Mouse (Mus musculus) spleen, adult 18-20 months (tissue): ENCODE measurements around the gene Inpp4b.

ENCODE experiments used
- DNase-seq, 2 experiments: peaks; one replicate each; pipeline ENCODE4 v3.0.0; 2022; ENCODE audit warnings: mixed read lengths in 2 of 2

Gene Inpp4b

DNA sequence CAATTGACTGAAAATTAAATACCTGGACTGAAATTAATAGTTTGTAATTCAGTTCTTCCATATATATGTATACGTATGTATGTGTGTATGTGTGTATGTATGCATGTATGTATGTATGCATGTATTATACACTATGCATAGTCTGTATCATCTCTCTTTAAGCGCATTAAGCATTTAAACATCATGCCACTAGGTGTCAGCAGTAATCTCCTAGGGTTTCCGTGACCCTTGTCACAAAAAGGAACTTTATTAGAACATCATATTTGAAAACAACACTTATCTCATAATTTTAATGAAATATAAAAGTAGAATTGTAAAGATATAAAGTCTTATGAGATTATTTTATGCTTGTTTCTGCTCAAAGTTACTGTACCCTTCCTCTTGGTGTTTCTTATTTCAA is 136.3 kb downstream of the Inpp4b start:
- DNase-seq = no peak

DNA sequence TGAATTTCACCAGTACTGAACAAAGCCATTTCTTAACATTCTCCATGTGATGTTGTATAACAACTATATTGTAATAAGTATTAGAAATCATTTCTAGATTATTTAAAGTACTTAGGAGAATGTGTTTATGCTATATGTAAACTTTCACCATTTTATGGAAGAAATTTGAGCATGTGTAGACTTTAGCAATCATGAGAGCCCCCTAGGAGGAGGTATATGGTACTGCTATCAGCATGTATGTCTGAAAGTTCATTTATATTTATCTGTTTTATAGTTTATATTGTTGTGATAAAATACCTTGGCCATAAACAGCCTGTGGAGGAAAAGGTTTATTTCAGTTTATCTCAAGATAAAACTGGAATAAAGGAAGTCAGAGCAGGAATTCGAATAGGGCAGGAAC is 141.5 kb downstream of the Inpp4b start:
- DNase-seq = no peak

DNA sequence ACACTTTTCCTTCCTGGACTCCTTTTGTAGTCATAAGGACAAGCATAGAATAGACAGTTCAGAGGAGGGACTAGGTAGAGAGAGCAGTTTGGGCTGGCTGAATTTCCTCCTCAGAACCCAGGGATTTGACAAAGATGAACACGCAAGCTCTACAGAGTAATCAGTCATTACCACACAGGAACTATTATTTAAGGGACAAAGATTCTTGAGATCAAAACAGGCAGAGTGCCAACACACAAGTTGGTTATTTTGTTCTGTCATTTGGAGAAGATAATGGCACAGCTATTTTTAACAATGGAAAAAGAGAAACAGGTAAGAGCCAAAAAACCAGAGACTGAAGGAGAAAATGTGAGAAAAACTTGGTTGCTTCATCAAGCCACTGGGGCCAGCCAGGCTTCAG is 143.3 kb downstream of the Inpp4b start:
- no peak for DNase-seq

DNA sequence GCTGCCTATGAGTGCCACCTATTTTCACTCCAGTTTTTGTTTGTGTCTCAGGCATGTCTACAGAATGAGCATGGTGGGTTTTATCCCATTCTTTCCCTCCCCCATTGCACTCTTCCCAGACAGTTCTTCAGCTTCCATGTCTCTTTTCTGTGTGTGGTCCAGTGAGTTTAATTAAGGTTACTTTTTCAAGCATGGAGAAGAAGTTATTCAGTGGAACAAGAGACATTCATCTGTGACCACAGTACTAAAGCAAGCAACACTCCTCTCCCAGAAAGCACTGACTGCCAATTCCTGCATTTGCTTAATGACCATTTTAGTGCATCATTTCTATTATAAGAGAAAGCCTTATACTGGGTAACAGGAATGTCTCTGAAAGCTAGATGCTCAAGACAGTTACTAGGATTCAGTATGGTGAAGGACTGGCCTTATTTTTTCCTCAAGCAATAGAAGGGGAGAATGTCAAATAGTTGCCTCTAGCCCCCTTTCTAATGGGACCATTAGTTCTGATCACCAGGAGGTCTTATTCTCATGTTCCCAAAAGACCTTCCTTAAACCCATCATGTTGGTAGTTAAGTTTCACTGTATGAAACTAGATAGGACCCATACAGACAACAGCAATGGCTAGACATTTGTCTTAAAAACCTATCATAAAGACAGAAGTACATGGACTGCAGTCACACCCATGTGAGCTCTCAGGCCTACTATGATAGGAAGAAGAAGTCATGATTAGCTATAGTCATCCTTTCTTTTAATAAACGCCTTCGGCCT is 147.7 kb downstream of the Inpp4b start:
- no peak for DNase-seq

DNA sequence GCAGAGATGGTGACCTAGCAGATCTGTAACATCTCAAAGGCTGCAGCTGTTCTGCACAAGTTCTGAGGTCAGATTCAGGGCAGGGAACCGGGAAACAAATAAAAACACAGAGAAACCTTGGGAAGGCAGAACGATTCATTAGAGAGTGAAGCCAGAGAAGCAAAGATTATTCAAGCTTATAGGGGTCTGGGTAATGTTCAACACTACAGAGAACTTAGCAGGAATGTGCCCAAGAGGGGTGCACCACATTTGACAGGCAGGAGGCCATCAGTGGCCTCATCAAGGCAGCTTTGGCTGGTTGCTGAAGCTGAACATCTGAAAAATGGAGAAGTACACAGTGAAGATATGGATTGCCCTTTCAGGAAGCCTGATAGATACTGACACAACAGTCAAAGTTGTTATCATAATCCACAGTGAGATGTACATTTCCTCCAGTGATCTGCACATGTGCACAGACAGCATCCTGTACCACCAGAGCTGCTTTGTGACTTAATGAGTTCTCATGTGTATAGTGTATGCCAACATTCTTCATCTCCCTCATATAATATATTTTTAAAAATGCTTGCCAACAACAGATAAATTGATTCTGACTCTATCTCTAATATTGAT is 148.8 kb downstream of the Inpp4b start:
- no peak for DNase-seq

DNA sequence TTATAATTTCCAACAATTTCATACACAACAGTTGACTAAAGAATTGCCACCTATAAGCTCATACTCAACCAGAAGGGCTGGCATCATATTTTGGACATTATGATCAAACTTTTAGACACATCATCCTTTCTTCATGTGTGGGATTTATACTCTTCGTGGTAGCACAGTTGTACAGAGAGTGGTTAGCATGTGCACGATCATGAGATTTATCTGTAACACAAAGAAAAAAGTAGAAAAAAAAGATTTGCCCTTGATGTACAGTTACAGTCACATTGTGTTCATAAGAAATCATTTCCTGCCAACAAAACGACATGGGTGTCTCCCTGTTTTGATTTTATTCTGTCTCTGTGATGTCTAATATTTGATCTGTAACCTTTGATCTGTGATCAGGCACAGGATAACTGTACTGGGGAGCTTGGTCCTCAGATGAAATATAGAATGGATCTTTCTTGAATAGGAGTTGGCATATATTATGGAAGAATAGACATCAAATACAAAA is 149.4 kb downstream of the Inpp4b start:
- no peak for DNase-seq

DNA sequence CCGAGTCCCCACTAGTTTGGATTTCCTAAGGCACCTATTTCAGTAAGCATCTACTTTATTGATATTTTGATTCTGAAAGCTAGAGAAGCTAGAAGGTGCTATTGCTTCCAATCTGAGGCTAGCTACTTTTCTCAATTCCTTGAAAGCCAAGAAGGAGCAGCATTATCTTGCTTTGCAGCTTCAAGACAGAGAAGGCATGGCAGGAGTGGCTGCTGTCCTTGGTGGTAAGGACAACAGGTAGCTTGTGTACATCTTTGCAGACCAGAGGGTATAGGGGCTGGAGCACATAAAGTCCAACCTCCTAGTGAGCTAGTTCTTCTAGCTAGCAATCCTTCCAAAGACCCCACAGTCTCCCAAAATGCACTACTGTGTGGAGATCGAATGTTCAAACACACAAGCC is 152.5 kb downstream of the Inpp4b start:
- DNase-seq = no peak

- DNase-seq = no peak
These were observed 155.3 kb downstream of the Inpp4b start for GRCm38 (mm10) chr8:81497646-81498045.

DNA sequence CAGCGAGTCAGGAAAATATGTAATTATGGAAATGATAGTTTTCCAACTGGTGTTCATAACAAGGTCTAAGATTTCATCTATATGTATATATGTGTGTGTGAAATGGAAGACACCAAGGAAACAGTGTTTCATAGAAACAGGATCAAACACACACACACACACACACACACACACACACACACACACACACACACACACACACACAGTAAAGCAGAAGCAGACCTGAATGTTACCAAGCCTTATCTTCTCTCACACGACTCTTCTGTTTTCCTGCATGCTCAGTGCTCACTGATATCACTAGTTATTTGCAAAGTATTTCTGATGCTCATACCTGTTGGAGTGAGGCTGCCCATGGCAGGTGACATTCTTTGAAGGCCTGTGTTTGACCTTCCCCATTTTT is 159.9 kb downstream of the Inpp4b start:
- DNase-seq = no peak

DNA sequence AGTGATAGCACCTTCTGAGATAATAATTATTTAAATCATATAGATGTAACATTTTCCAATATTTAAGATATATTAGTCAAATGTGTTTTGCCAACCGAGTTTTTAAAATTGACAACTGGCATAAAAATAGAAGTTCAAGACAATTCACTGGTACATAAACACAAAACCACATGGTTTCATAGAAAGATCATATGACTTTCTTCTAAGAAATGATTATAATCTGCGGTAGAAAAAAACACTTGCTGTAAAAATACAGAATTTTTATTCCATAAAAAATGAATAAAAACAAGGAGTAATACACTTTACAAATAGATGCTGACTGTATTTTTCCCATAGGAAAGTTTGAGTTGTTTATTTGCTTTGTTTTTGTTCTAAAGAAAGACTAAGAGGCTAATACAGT is 160.6 kb downstream of the Inpp4b start:
- no peak for DNase-seq

DNA sequence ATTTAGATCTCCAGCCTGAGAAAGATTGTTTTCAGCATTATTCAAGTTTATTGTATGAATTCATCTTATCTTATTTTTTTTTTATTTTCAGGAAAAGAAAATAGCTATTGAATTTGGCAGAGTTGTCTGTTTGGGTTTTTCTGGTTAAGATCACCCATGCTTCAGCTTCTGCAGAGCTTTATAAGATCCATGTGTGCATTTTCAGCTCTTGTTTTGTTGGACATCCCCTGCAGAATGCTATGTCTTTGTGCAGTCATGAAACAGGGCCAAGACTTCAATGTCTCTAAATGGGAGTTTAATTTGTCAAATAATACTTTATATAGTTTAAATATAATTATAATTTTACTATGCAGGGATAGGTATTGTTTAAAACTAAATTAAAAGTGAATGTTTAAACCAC is 170.5 kb downstream of the Inpp4b start:
- no peak for DNase-seq

GRCm38 (mm10) chr8:81514425-81514824 is 172.1 kb downstream of the Inpp4b start:
- no peak for DNase-seq

DNA sequence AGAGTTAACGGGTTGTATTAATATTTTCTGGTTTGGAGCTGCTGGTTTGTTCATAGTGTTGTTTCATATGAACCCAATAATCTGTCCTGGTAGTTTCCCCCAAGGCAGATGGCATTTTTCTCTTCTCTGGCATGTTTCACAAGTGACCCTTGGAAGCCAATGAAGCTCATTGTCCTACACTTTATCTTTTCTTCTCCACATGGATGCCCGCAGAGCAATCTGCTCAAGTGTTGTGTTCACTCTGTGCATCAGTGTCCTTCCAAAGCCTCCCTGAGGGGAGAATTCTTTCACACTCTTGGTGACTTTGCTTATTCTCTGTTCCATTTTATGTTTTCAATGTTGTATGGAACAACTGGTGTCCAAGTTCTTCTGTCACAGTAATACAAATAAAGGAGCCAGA is 179.7 kb downstream of the Inpp4b start:
- DNase-seq = no peak

DNA sequence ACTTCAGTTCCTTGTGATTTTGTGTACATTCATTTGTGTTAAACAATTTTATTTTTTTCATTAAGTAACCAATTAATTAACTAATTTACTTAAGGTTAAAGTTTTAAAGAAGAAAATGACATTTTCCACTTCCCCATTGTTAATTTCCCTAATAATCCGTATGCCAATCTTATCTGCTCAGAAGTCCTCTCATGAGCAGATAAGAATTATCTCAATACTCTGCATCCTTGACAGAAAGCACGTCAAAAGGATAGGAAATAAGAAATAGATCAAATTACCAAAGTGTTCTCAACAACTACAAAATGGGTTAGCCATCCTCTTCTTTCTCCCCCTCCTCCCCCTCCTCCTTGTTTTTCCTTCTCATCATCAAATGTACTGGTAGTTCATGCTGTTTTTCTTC is 182.2 kb downstream of the Inpp4b start:
- no peak for DNase-seq

GRCm38 (mm10) chr8:81527661-81528060 is 185.3 kb downstream of the Inpp4b start:
- DNase-seq = no peak

- no peak for DNase-seq
These were observed 196.0 kb downstream of the Inpp4b start for GRCm38 (mm10) chr8:81538310-81538709.

DNA sequence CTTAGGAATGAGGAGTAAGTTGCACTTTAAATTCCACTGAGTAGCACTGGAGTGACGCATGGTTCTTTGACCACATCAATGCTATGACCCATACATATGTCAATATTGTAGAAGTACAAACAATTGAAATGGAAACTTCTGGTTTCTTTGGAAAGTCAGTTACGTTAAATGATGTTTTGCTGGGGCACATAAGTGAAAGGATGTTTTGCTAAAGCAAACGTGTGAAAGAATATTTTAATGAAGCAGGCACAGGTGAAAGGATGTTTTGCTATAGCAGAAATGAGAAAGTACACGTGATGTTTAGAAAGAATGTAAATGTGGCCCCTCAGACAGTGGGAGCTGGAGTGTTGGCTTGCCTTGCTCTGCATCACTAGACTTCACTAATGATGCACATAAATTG is 216.2 kb downstream of the Inpp4b start:
- DNase-seq = no peak

GRCm38 (mm10) chr8:81562405-81562804 is 220.0 kb downstream of the Inpp4b start:
- no peak for DNase-seq

GRCm38 (mm10) chr8:81565484-81565883 is 223.1 kb downstream of the Inpp4b start:
- no peak for DNase-seq

- DNase-seq = no peak
These were observed 230.2 kb downstream of the Inpp4b start for GRCm38 (mm10) chr8:81572319-81573104.

- no peak for DNase-seq
These were observed 233.0 kb downstream of the Inpp4b start for GRCm38 (mm10) chr8:81575268-81575917.

GRCm38 (mm10) chr8:81578951-81579350 is 236.6 kb downstream of the Inpp4b start:
- no peak for DNase-seq

- no peak for DNase-seq
These were observed 239.6 kb downstream of the Inpp4b start for GRCm38 (mm10) chr8:81581817-81582437.
